In genomic region chr7:130520812-130521422, GRCm38 (mm10) we compare ENCODE assay signal across 9 mouse cellular contexts. TPM values are rescaled to one million over a fixed set of nuclear protein-coding genes. Genes with fewer than 3 reads are reported as not detected.
DNase-seq lines count a peak whose midpoint lies in the region; ATAC-seq and TF ChIP-seq lines count a peak whose summit lies in the region.
"Had no signal": no experiment of that assay in that cellular context is flagged by ENCODE, and none has a peak within 500 bp of the region (broad histone marks: within the 10 kb centered on the region; RNA-seq: fewer than 3 reads in every experiment).

No protein-coding gene starts in this region.

- H3K27ac ChIP-seq in forebrain, embryonic 15.5 days (replicated peaks), result peak overlapping the region; percentile 93
- no peak overlapping the region for H3K27ac ChIP-seq in forebrain, embryonic 11.5 days (ENCODE audit: low read depth, low read length)
- H3K27ac ChIP-seq in testis, adult 2 months (ENCODE audit: control insufficient read depth, insufficient read depth, low read depth, low read length), result peak overlapping the region; percentile 23; the same call in 1 of the 2 replicates
- H3K27ac ChIP-seq in limb, embryonic 10.5 days, result peak overlapping the region; percentile 99; the same call in 1 of the 2 replicates

- H3K9me3 ChIP-seq in forebrain, embryonic 15.5 days, result no peaks in the 10 kb centered on the region
- no peaks in the 10 kb centered on the region for H3K9me3 ChIP-seq in forebrain, embryonic 11.5 days (ENCODE audit: control insufficient read depth, low read length)
- no peaks in the 10 kb centered on the region for H3K9me3 ChIP-seq in limb, embryonic 10.5 days (replicated peaks)

- no peak overlapping the region for H3K4me3 ChIP-seq in forebrain, embryonic 15.5 days
- no peak overlapping the region for H3K4me3 ChIP-seq in forebrain, embryonic 11.5 days (ENCODE audit: low read depth, low read length)
- peak overlapping the region; percentile 35; the same call in 1 of the 2 replicates for H3K4me3 ChIP-seq in testis, adult 2 months (ENCODE audit: control insufficient read depth, low read depth, low read length)
- H3K4me3 ChIP-seq in limb, embryonic 10.5 days, result no peak overlapping the region

- ATAC-seq in forebrain, embryonic 15.5 days (replicated peaks), result no peak
- no peak for ATAC-seq in forebrain, embryonic 11.5 days (replicated peaks; ENCODE audit: low FRiP score)

- H3K27me3 ChIP-seq in forebrain, embryonic 15.5 days, result no peaks in the 10 kb centered on the region
- no peaks in the 10 kb centered on the region for H3K27me3 ChIP-seq in forebrain, embryonic 11.5 days (ENCODE audit: control insufficient read depth, insufficient read depth, low read length)
- H3K27me3 ChIP-seq in testis, adult 2 months (ENCODE audit: control insufficient read depth, insufficient read depth, low read length), result no peaks in the 10 kb centered on the region
- no peaks in the 10 kb centered on the region for H3K27me3 ChIP-seq in limb, embryonic 10.5 days (ENCODE audit: low read depth, poor library complexity, severe bottlenecking)

- no peak for TF ChIP-seq POLR2A in testis, adult 2 months (IDR thresholded peaks at IDR 0.05; ENCODE audit: control insufficient read depth, low read depth, low read length)

- WGBS in forebrain, embryonic 15.5 days, result 92% methylated on average over 14 of the region's 14 CpGs
- 90% methylated on average over 14 of the region's 14 CpGs for WGBS in forebrain, embryonic 11.5 days
- WGBS in limb, embryonic 10.5 days, result 91% methylated on average over 14 of the region's 14 CpGs

- no peak for TF ChIP-seq CTCF in testis, adult 2 months (IDR thresholded peaks at IDR 0.05; ENCODE audit: control insufficient read depth, insufficient read depth, insufficient replicate concordance, low read depth, low read length)

- H3K4me2 ChIP-seq in forebrain, embryonic 15.5 days (replicated peaks), result no peak overlapping the region
- H3K4me2 ChIP-seq in forebrain, embryonic 11.5 days (ENCODE audit: low read depth, low read length, severe bottlenecking), result no peak overlapping the region

- DNase-seq in forebrain, embryonic 11.5 days (ENCODE audit: low spot score), result no peak
- DNase-seq in testis, postnatal 10 days (ENCODE audit: low spot score), result no peak
- DNase-seq in limb, embryonic 10.5 days (ENCODE audit: low spot score), result peak; percentile 33
- no peak for DNase-seq in right cerebral cortex, adult 2 months (ENCODE audit: low spot score in 2 of 2)
- no peak for DNase-seq in natural killer cell, adult 2 months (ENCODE audit: low spot score in 2 of 2)
- no peak for DNase-seq in cerebellum, adult 11 months
- DNase-seq: adrenal gland, postnatal 25 days had no signal

- peaks cover 24% of the 10 kb centered on the region for H3K4me1 ChIP-seq in forebrain, embryonic 15.5 days
- no peaks in the 10 kb centered on the region; the same call in 1 of the 2 replicates for H3K4me1 ChIP-seq in forebrain, embryonic 11.5 days (replicated peaks; ENCODE audit: control insufficient read depth, insufficient read depth, low read length)
- H3K4me1 ChIP-seq in testis, adult 2 months (ENCODE audit: control insufficient read depth, insufficient read depth, low read length), result peaks cover 6% of the 10 kb centered on the region
- H3K4me1 ChIP-seq in limb, embryonic 10.5 days, result peaks cover 18% of the 10 kb centered on the region

- no peak overlapping the region for H3K9ac ChIP-seq in forebrain, embryonic 15.5 days (replicated peaks)
- H3K9ac ChIP-seq in forebrain, embryonic 11.5 days (ENCODE audit: low read length), result no peak overlapping the region

- no peaks in the 10 kb centered on the region for H3K36me3 ChIP-seq in forebrain, embryonic 15.5 days
- no peaks in the 10 kb centered on the region for H3K36me3 ChIP-seq in forebrain, embryonic 11.5 days (ENCODE audit: control insufficient read depth, insufficient read depth, low read length)
- no peaks in the 10 kb centered on the region; the same call in 1 of the 2 replicates for H3K36me3 ChIP-seq in testis, adult 2 months (ENCODE audit: control insufficient read depth, insufficient read depth, low read length)
- no peaks in the 10 kb centered on the region for H3K36me3 ChIP-seq in limb, embryonic 10.5 days

RNA-seq across cellular contexts. Expression of gene Ate1, which starts 0.7 kb away (rescaled TPM):
- polyA plus RNA-seq in forebrain, embryonic 15.5 days (2015; fragmentation: Nextera tagmentation; extraction: Ambion mirVana), result 87.5 and 96.2 TPM in 2 replicates
- polyA plus RNA-seq in forebrain, embryonic 11.5 days (2014; fragmentation: Nextera tagmentation; extraction: Ambion mirVana), result 57.5 and 59.7 TPM in 2 replicates
- polyA plus RNA-seq in testis, adult 2 months (2012; rRNA removed), result 18.3 and 19.4 TPM in 2 replicates
- polyA plus RNA-seq in limb, embryonic 10.5 days (2016; fragmentation: Nextera tagmentation; extraction: Ambion mirVana), result 37.9 and 42.6 TPM in 2 replicates

RNA-seq across cellular contexts. Expression of gene Nsmce4a, which starts 52.0 kb away (rescaled TPM):
- polyA plus RNA-seq in forebrain, embryonic 15.5 days (2015; fragmentation: Nextera tagmentation; extraction: Ambion mirVana), result 108 and 113 TPM in 2 replicates
- polyA plus RNA-seq in forebrain, embryonic 11.5 days (2014; fragmentation: Nextera tagmentation; extraction: Ambion mirVana), result 211 and 215 TPM in 2 replicates
- 13.6 and 15.9 TPM in 2 replicates for polyA plus RNA-seq in testis, adult 2 months (2012; rRNA removed)
- 199 TPM in 2 replicates for polyA plus RNA-seq in limb, embryonic 10.5 days (2016; fragmentation: Nextera tagmentation; extraction: Ambion mirVana)

RNA-seq across cellular contexts. Expression of gene Tacc2, which starts 56.3 kb away (rescaled TPM):
- polyA plus RNA-seq in forebrain, embryonic 15.5 days (2015; fragmentation: Nextera tagmentation; extraction: Ambion mirVana), result 53.5 and 56.5 TPM in 2 replicates
- 47.4 and 50.8 TPM in 2 replicates for polyA plus RNA-seq in forebrain, embryonic 11.5 days (2014; fragmentation: Nextera tagmentation; extraction: Ambion mirVana)
- 6.5 and 8.6 TPM in 2 replicates for polyA plus RNA-seq in testis, adult 2 months (2012; rRNA removed)
- polyA plus RNA-seq in limb, embryonic 10.5 days (2016; fragmentation: Nextera tagmentation; extraction: Ambion mirVana), result 37.5 and 39.2 TPM in 2 replicates
